Mouse (Mus musculus) heart, adult 11 months (tissue): ENCODE data around the gene Primpol.

ENCODE experiments used
- DNase-seq: peaks from one replicate; pipeline ENCODE4 v3.0.0; 2022

Gene Primpol

DNA sequence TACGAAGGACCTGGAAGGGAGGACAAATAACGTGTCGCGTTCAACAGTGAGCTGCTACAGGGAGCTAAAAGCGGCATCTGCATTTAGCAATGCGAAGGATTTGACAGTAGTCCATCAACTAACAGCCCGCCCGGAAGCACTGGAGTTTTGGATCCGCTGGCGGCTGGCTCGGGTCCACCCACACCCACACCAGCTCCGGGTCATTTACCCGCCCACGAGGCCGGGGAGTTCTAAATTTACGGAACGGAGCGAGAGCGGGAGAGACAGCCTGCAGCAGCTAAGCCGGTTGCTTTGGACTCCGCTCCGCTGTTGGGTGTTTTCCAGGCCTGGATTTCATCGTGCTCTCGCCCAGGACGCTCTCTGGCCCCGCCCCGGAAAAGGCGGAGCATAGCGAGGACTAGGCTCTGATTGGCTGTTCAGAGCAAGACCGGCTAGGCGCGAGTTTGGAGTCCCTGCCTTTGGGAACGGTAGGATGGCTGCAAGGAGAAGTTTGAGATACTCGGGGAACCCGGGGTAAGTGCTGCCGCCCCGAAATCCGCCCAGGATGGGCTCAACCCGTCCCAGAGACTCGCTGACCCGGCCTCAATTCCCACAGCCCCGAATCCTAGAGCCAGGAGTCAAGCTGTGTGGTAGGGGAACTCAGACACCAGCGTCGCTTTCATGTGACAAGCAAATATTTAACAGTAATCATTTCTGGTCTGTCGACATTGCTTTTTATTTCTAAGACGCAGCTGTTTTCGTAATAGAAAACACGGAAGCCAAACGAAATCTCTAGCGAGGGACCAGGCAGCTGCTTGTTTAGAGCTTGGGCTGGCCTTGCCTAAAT is 65.2 kb downstream of the Primpol start, which contains the start of gene Cenpu:
Gene Cenpu (plus strand): TSS at position 414 of the 826 bp plus-strand sequence.
- peak; percentile 100 for DNase-seq

DNA sequence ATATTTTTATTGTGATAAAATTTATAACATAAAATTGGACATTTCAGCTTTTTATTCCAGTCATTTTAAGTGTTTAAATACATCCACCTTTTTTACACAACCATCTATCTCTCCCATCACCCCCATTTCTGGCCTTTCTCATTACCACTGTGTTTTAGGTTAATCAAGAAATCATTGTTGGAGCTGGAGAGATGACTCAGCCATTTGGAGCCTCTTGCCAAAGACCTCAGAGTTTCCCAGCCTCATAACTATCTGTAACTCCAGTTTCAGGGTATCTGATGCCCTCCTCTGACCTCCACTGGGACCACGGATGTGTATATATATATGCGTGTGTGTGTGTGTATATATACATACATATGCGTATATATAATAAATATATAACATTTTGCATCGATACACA is 66.0 kb downstream of the Primpol start:
- no peak for DNase-seq

DNA sequence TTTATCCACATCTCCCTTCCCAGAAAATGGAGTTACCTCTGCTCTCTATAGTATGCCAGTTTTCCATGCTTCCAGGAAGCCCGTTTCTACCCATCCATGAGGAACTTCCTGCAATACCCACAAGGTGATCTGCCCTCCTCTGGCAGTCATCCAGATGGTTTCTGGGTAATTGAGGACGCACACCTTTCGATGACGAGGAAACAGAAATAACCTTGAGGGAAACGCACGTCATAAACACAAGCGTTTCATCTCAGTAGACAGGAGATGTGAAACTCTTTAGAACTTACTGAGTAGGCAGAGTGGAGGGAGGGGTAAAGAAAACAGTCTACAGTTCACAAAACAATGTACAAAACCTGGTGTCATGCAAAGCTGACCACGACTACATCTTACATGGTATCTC is 67.0 kb downstream of the Primpol start:
- DNase-seq, result no peak

DNA sequence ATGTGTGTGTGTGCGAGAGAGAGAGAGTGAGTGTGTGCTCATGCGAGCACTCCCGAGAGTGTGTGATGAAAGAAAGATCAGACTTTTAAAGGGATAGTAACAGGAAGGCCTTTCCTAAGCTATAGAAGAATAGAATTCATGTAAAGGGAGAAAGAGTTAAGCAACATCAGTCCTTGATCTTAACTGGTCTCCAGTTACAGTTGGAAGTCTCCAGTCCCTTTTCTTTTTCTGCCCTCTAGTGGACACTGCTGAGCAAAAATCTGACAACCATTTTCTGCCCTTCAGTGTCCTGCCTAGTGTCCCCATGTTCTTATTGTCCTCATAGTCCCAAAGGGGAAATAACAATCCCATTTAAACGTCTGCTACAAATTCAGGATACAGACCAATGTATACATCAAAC is 69.8 kb downstream of the Primpol start:
- DNase-seq, result peak; percentile 92

DNA sequence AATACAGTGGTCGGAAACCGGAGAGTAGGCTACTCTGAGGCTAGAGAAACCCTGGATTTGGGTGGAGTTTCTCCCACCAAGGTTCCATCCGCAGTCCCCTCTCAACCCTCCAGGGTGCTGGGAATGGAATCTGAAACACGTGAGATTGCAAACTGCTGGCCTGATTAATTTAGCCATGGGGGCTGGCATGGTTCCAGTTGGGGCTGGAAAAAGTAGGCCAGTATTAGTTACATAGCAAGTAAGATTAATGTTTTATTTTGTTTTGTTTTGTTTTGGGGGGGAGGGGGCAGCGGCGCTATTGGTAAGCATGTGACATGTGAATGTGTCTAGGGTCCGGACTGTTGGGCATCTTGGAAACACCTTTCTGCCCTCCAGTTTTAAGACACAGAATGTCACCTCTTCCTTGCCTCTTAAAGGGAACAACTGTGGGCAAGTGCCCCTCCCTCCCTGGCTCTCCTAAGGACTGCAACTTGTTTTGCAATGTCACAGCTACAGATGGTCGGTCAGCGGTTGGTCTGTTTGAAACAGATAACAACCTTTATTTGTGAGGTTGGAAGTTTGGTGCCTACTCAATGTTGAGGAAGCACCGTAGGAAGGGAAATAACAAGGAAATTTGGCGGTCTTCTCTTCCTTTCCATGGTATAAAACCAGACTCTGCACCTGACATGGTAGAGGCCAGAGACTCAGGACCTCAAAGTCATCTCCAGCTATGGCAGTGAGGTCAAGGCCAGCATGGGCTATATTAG is 70.4 kb downstream of the Primpol start:
- DNase-seq, result no peak

DNA sequence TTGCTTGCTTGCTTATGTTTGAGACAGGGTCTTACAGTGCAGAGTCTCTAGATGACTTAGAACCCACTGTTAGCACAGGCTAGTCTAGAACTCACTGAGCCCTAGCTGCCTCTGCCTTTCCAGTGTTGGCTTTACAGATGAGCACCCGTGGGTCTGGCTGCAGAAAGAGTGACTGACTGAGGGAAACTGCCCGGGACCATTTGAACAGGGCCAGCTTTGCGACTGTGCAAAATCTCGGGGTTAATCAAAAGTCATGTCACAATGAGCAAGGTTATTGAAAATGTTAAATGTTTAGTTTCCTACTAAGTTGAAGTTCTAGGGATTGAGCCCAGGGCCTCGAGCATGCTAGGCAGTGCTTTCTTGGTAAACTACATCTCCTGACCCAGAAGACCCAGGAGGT is 71.2 kb downstream of the Primpol start:
- no peak for DNase-seq

DNA sequence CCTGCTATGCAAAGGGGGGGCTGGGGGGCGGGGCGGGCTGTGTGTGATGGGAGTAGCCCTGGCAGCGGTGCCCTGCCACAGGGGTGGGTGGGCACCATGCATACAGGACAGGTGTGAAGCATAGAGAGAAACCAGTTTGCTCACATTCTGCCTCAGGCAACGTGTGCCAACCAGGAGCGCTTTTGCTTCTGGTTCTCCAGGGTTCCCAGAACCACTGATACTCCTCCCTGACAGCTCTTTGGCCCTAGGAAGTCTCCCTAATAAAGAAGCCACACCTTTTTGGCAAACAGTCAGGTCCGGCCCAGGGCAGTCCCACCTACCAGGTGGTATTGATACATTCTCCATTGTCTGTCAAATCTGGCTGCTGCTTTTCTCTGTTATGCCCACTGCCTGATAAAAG is 73.3 kb downstream of the Primpol start:
- DNase-seq, result no peak

DNA sequence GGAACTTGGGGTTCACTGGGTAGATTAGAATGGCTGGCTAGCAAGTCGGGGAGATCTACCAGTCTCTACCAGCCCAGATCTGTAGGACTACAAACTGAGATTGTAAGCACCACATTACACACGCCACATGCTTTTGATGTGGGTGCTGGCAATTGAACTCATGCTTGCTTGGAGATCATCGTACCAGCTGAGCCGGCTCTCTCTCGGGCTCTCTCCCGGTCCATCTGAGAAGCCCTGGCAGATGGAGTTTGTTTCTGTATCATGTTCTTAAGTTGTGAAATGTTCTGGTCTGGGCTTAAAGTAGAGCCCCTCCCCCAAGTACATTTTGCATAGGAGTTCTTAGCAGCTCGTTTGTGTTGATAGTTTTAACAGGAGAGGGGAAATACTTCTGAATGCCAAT is 73.8 kb downstream of the Primpol start:
- DNase-seq, result no peak

DNA sequence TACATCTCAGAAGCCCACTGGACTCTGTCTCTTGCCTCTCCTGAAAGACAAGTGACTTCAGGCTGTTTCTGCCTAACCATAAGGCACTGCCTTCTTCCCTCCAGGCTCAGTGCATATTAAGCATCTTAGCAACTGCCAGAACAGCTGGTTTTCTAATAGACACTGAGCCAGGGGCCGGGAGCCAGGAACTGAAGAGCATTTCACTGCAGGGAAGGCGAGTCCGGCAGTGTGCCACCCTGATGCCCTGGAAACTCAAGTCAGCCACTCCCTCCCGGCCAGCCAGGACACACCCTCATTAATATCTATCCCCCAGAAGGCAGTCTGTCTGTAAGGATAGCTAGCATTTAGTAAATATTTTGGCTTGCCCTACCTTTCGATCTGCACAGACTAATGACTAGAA is 77.3 kb downstream of the Primpol start:
- peak; percentile 95 for DNase-seq

DNA sequence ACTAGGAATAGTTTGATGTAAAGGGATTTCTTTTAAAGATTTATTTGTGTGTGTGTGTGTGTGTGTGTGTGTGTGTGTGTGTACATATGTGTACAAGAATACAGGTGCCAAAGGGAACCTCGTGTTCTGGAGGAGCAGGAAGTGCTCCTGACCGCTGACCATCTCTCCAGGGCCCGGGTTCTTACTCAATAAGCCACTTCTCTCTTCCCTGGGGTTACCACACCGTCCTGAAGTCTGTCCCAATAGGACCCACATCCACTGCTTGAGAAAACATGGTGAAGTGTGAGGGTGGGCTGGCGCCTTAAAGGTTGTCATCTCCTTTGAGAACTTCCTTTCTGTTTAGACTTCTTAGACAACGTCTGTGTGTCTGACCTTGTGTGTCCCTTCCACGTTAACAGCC is 83.1 kb downstream of the Primpol start:
- DNase-seq, result no peak

DNA sequence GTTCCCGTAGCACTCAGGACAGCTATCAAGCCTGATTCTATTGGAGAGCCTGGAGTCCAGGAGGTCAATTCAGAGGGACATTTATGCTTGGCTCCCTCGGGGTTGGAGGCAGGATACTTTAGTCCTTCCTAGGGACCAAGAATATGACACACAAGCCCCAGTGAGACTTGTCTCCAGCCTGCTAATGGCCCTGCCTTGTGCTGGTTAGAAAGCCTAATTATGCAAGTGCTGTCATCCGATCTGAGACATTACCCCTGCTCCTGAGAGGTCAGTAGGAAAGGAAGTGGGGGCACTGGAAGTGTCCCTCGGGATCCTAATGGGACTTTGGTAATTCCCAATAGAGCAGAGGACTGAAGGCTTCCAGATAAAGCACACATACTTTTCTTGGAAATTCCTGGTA is 86.5 kb downstream of the Primpol start:
- peak; percentile 93 for DNase-seq

DNA sequence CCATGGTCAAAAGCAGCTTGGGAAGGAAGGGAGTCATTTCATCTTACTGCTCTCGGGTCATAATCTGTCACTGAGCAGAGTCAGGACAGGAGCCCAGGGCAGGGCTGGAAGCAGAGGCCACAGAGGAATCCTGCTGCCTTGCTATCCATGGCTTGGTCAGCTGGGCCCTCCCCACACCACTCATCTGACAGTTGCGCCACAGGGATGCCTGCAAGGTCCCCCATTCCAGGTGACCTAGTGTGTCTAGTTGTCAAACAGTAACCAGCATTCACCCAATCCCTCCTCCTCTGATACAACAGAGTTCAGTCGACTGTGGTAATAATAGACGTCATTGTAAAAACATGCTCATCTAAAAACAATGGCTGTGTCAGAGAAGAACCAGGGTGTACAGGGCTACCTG is 87.5 kb downstream of the Primpol start:
- DNase-seq, result no peak

DNA sequence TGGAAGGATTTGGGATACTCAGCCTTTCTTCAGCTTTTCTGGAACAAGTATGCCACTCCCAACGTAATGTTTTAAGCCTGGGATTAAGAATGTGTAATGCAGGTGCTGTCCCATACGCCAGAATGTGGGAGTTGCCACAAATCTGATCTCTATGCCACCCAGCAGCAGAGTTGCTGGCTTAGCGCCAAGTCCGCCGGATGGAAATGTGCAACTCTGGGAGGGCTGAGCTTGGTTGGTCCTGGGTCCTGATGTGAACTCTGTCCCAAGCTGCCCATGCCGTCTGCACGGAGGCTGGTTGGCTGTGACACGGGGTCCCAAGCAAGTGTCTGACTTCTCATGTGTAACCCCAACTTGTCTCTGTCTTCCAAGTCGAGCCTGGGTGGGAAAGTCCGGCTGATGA is 90.2 kb downstream of the Primpol start:
- no peak for DNase-seq

DNA sequence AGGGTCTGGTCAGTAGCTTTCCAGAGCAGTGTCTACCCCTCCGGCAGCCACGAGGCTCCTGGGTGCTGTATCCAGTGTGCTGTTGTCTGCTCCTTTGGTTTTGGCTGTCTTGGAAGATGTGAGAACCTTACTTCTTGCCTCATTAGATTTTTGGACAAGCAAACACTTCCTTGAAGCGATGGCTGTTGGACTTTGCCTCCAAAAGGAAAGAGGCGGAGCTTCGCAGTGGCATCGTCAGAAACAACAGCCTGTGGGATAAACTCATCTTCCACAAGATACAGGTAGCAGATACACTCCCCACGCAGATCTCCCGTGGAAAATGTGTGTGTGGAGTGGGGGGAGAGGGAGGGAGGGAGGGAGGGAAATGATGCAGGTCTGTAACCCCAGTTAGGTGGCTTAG is 90.9 kb downstream of the Primpol start:
- no peak for DNase-seq
